Mouse (Mus musculus): ENCODE measurements around the gene Klf6. TPM values are rescaled to one million over a fixed set of nuclear protein-coding genes. Genes with fewer than 3 reads are reported as not detected.

The Klf6 gene
- polyA plus RNA-seq, 1 experiment = 84.0 TPM

DNA sequence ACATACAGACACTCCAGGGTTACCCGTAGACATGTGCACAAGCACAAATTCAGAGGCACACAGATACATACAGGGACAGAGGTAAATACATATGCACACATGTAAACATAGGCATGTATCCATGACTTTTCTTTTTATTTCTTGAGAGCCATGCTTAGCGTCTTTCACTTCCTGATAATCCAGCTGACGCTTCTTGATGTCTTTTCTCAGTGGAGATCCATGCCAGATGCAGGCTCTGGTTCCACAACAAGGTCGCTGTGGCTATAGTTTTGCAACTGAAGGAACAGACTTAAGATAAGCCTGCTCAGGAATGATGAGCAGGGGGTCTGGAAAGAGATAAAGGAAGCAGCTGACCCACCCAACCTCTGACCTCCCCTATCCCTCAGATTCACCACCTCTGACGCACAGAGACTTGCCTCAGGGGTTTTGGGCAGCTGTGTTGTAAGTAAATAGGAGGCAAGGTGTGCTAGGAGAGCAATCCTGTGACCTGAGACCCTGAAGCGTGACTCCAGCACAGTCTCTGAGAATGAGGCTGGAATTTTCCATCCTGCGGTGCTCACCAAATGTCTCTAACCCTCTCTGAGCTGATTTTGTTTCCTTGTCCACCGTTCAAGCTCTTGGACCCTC lies 37.0 kb upstream of the Klf6 start:
- no peak overlapping the region for H3K9ac ChIP-seq (ENCODE audit: low read depth, poor library complexity, severe bottlenecking)
- no peaks in the 10 kb centered on the region for H3K4me1 ChIP-seq (ENCODE audit: control insufficient read depth, insufficient read depth, low read length)
- H3K27me3 ChIP-seq (ENCODE audit: control insufficient read depth, insufficient read depth, low read length, poor library complexity, severe bottlenecking) = no peaks in the 10 kb centered on the region
- no peak overlapping the region for H3K4me3 ChIP-seq (ENCODE audit: low read depth, low read length)
- H3K9me3 ChIP-seq (replicated peaks; ENCODE audit: control insufficient read depth, insufficient read depth, low read length, poor library complexity, severe bottlenecking) = no peaks in the 10 kb centered on the region
- peak overlapping the region; percentile 10 for H3K27ac ChIP-seq (ENCODE audit: insufficient read depth, low read length)
- TF ChIP-seq POLR2A (IDR thresholded peaks at IDR 0.05; ENCODE audit: insufficient read depth, low read length) (no peak), EP300 (IDR thresholded peaks at IDR 0.05; ENCODE audit: insufficient read depth, low read depth, low read length) (peak; percentile 94), CTCF (IDR thresholded peaks at IDR 0.05; ENCODE audit: low read depth, low read length) (no peak)
- H3K36me3 ChIP-seq (ENCODE audit: control insufficient read depth, insufficient read depth, low read length, poor library complexity, severe bottlenecking) = no peaks in the 10 kb centered on the region

DNA sequence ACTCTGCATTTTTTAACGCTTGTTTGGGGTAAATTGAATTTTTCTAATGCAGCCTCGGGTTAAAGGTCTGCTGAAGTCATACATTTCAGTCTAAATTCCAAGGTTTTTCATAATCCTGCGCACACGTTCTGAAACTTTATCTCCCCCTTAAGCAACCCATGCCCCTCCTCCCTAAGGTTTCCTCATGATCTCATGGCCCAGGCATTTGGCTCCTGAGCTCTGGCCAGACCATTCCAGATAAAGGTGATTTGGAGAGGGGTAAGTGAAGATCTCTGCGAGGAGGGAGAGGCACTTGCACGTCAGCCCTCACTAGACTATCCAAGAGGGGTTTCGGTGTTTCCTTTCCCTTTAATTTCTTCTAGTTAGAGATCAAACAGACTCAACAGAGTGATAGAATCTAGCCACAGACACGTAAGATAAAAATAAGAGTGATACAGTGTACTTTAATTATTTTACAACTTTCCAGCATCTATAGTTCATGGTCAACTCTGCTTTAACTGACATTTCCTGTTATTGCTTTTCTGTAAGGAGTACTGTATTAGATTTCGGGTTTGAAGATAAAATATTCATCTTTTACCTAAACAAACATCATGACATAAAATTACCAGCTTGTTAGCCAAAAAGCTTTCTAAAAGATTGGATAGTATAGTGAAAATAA lies 35.0 kb upstream of the Klf6 start:
- Histone ChIP-seq H3K9ac (ENCODE audit: low read depth, poor library complexity, severe bottlenecking) (no peak overlapping the region), H3K4me3 (ENCODE audit: low read depth, low read length) (no peak overlapping the region), H3K27me3 (ENCODE audit: control insufficient read depth, insufficient read depth, low read length, poor library complexity, severe bottlenecking) (no peaks in the 10 kb centered on the region), H3K4me1 (ENCODE audit: control insufficient read depth, insufficient read depth, low read length) (no peaks in the 10 kb centered on the region), H3K9me3 (replicated peaks; ENCODE audit: control insufficient read depth, insufficient read depth, low read length, poor library complexity, severe bottlenecking) (no peaks in the 10 kb centered on the region), H3K36me3 (ENCODE audit: control insufficient read depth, insufficient read depth, low read length, poor library complexity, severe bottlenecking) (no peaks in the 10 kb centered on the region), H3K27ac (ENCODE audit: insufficient read depth, low read length) (no peak overlapping the region)
- TF ChIP-seq CTCF (IDR thresholded peaks at IDR 0.05; ENCODE audit: low read depth, low read length) = no peak
- no peak for TF ChIP-seq POLR2A (IDR thresholded peaks at IDR 0.05; ENCODE audit: insufficient read depth, low read length)
- no peak for TF ChIP-seq EP300 (IDR thresholded peaks at IDR 0.05; ENCODE audit: insufficient read depth, low read depth, low read length)

DNA sequence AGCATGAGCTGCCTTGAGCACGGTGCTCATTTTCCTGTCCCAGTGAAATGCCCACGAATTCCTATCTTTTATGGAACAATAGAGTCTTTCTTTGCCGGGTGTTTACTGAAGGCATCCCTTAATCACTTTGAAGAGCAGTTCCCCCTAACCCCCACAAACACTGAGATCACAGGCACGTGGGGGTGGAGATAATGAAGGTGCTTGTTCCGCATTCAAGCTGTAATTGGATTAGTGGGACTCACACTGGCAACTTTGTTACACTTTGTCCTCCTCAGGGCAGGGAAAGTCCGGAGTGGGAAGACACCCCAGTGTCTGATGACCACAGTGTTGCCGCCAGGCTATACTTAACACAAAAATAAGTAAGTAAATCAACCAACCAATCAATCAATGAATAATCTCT lies 29.3 kb upstream of the Klf6 start:
- no peaks in the 10 kb centered on the region for H3K27me3 ChIP-seq (ENCODE audit: control insufficient read depth, insufficient read depth, low read length, poor library complexity, severe bottlenecking)
- H3K36me3 ChIP-seq (ENCODE audit: control insufficient read depth, insufficient read depth, low read length, poor library complexity, severe bottlenecking) = no peaks in the 10 kb centered on the region
- TF ChIP-seq POLR2A (IDR thresholded peaks at IDR 0.05; ENCODE audit: insufficient read depth, low read length) = no peak
- TF ChIP-seq CTCF (IDR thresholded peaks at IDR 0.05; ENCODE audit: low read depth, low read length) = no peak
- TF ChIP-seq EP300 (IDR thresholded peaks at IDR 0.05; ENCODE audit: insufficient read depth, low read depth, low read length) = no peak

DNA sequence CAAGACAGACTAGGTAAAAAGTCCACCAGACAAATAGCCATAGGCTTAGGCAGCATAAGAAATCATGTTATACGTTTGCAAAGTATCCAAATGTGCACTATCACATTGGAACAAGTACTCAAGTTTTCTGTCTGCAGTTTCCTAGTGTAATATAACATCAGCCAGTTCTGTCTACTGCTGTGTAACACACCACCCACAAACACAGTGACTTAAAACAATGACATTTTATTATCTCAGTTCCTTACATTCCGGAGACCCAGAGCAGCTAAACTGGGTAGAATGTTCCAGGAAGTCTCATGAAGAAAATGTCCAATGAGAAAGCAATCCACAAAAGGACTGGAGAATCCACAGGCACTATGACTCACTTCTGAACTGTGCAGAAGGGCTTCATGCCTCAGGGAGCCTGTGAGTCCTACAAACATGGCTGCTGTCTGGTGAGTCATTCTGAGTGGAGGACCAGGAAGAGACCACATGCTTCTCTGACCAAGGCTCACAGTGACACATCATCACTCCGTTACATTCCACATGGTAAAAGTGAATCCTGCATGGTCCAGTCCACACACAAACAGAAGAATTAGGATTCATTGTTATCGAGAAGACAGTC lies 24.0 kb upstream of the Klf6 start:
- Histone ChIP-seq H3K9me3 (replicated peaks; ENCODE audit: control insufficient read depth, insufficient read depth, low read length, poor library complexity, severe bottlenecking) (no peaks in the 10 kb centered on the region), H3K27me3 (ENCODE audit: control insufficient read depth, insufficient read depth, low read length, poor library complexity, severe bottlenecking) (no peaks in the 10 kb centered on the region), H3K9ac (ENCODE audit: low read depth, poor library complexity, severe bottlenecking) (no peak overlapping the region), H3K4me3 (ENCODE audit: low read depth, low read length) (no peak overlapping the region), H3K27ac (ENCODE audit: insufficient read depth, low read length) (no peak overlapping the region), H3K4me1 (ENCODE audit: control insufficient read depth, insufficient read depth, low read length) (peaks cover 1% of the 10 kb centered on the region), H3K36me3 (ENCODE audit: control insufficient read depth, insufficient read depth, low read length, poor library complexity, severe bottlenecking) (no peaks in the 10 kb centered on the region)
- no peak for TF ChIP-seq EP300 (IDR thresholded peaks at IDR 0.05; ENCODE audit: insufficient read depth, low read depth, low read length)
- TF ChIP-seq POLR2A (IDR thresholded peaks at IDR 0.05; ENCODE audit: insufficient read depth, low read length) = no peak
- no peak for TF ChIP-seq CTCF (IDR thresholded peaks at IDR 0.05; ENCODE audit: low read depth, low read length)

More for the DNA sequence above, 29.3 kb upstream of the Klf6 start:
- H3K9ac ChIP-seq (ENCODE audit: low read depth, poor library complexity, severe bottlenecking) = no peak overlapping the region
- no peak overlapping the region for H3K4me3 ChIP-seq (ENCODE audit: low read depth, low read length)
- no peaks in the 10 kb centered on the region for H3K9me3 ChIP-seq (replicated peaks; ENCODE audit: control insufficient read depth, insufficient read depth, low read length, poor library complexity, severe bottlenecking)
- H3K4me1 ChIP-seq (ENCODE audit: control insufficient read depth, insufficient read depth, low read length) = peaks cover 1% of the 10 kb centered on the region
- no peak overlapping the region for H3K27ac ChIP-seq (ENCODE audit: insufficient read depth, low read length)

GRCm38 (mm10) chr13:5841418-5841817 lies 19.9 kb upstream of the Klf6 start:
- Histone ChIP-seq H3K27ac (ENCODE audit: insufficient read depth, low read length) (no peak overlapping the region), H3K4me3 (ENCODE audit: low read depth, low read length) (no peak overlapping the region), H3K36me3 (ENCODE audit: control insufficient read depth, insufficient read depth, low read length, poor library complexity, severe bottlenecking) (no peaks in the 10 kb centered on the region), H3K27me3 (ENCODE audit: control insufficient read depth, insufficient read depth, low read length, poor library complexity, severe bottlenecking) (no peaks in the 10 kb centered on the region), H3K9me3 (replicated peaks; ENCODE audit: control insufficient read depth, insufficient read depth, low read length, poor library complexity, severe bottlenecking) (no peaks in the 10 kb centered on the region), H3K4me1 (ENCODE audit: control insufficient read depth, insufficient read depth, low read length) (no peaks in the 10 kb centered on the region), H3K9ac (ENCODE audit: low read depth, poor library complexity, severe bottlenecking) (no peak overlapping the region)
- TF ChIP-seq EP300 (IDR thresholded peaks at IDR 0.05; ENCODE audit: insufficient read depth, low read depth, low read length) = no peak
- no peak for TF ChIP-seq POLR2A (IDR thresholded peaks at IDR 0.05; ENCODE audit: insufficient read depth, low read length)
- TF ChIP-seq CTCF (IDR thresholded peaks at IDR 0.05; ENCODE audit: low read depth, low read length) = no peak

- H3K4me1 ChIP-seq (ENCODE audit: control insufficient read depth, insufficient read depth, low read length) = no peaks in the 10 kb centered on the region
- H3K9me3 ChIP-seq (replicated peaks; ENCODE audit: control insufficient read depth, insufficient read depth, low read length, poor library complexity, severe bottlenecking) = no peaks in the 10 kb centered on the region
- no peak for TF ChIP-seq EP300 (IDR thresholded peaks at IDR 0.05; ENCODE audit: insufficient read depth, low read depth, low read length)
- TF ChIP-seq CTCF (IDR thresholded peaks at IDR 0.05; ENCODE audit: low read depth, low read length) = no peak
- TF ChIP-seq POLR2A (IDR thresholded peaks at IDR 0.05; ENCODE audit: insufficient read depth, low read length) = no peak
- H3K4me3 ChIP-seq (ENCODE audit: low read depth, low read length) = no peak overlapping the region
- peak overlapping the region; percentile 73 for H3K27ac ChIP-seq (ENCODE audit: insufficient read depth, low read length)
- H3K9ac ChIP-seq (ENCODE audit: low read depth, poor library complexity, severe bottlenecking) = no peak overlapping the region
- no peaks in the 10 kb centered on the region for H3K27me3 ChIP-seq (ENCODE audit: control insufficient read depth, insufficient read depth, low read length, poor library complexity, severe bottlenecking)
- no peaks in the 10 kb centered on the region for H3K36me3 ChIP-seq (ENCODE audit: control insufficient read depth, insufficient read depth, low read length, poor library complexity, severe bottlenecking)
These were observed 18.4 kb upstream of the Klf6 start for GRCm38 (mm10) chr13:5842911-5843310.
